Mouse (Mus musculus): ENCODE measurements around the gene D11Wsu47e. TPM values are rescaled to one million over a fixed set of nuclear protein-coding genes. Genes with fewer than 3 reads are reported as not detected.

Gene D11Wsu47e
- polyA plus RNA-seq, 2 experiments: 7.8 to 8.0 TPM

- Histone ChIP-seq H3K27me3 (ENCODE audit: control insufficient read depth, insufficient read depth, low read length) (no peaks in the 10 kb centered on the region), H3K4me1 (replicated peaks; ENCODE audit: control insufficient read depth in 2 of 2, insufficient read depth in 2 of 2, low read length in 1 of 2) (peaks cover 23 to 24% of the 10 kb centered on the region in 2 experiments), H3K27ac (no peak overlapping the region), H3K9me3 (ENCODE audit: control insufficient read depth, low read length) (no peaks in the 10 kb centered on the region), H3K4me3 (ENCODE audit: insufficient read depth in 1 of 2, low read depth in 2 of 2, low read length in 2 of 2) (no peak overlapping the region), H3K4me2 (ENCODE audit: low read depth) (no peak overlapping the region), H3K36me3 (replicated peaks; ENCODE audit: control insufficient read depth, insufficient read depth, low read depth) (peaks cover 90% of the 10 kb centered on the region), H3K9ac (replicated peaks) (no peak overlapping the region)
- ATAC-seq (ENCODE audit: insufficient read depth) (no peak), DNase-seq (ENCODE audit: low read depth in 3 of 3, low spot score in 3 of 3) (no peak)
- TF ChIP-seq EP300 (IDR thresholded peaks at IDR 0.05; ENCODE audit: low read depth): no peak
- 89% methylated on average over 2 of the region's 2 CpGs for WGBS (ENCODE audit: insufficient replicate concordance)
These were observed 19.9 kb upstream of the D11Wsu47e start for GRCm38 (mm10) chr11:113664279-113664678.

GRCm38 (mm10) chr11:113666205-113666604, 18.0 kb upstream of the D11Wsu47e start:
- peak overlapping the region; percentile 40 for H3K27ac ChIP-seq
- peak; percentile 67 for ATAC-seq (ENCODE audit: insufficient read depth)

DNA sequence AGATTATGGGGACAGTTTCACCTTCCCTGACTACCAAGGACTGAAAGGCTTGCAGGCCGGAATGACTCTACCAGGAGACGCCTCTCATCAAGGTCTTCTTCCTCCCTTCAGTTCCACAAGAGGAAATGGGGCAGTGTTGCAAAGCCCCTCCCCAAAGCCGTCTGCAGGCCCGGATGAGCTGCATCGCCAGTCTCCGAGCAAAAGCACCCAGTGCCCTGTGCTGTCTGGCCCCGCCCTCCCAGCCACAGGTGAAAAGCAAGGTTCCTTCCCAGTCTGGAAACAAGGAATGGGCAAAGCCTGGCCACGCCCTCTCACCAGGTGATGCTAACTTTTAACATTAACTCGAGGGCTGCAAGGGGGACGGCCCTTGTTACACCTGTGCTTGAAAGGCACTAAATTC, 17.6 kb upstream of the D11Wsu47e start:
- DNase-seq (ENCODE audit: low read depth in 3 of 3, low spot score in 3 of 3): no peak
- TF ChIP-seq CTCF (IDR thresholded peaks at IDR 0.05; ENCODE audit: low read depth): no peak
- TF ChIP-seq EP300 (IDR thresholded peaks at IDR 0.05; ENCODE audit: low read depth): no peak
- H3K36me3 ChIP-seq (replicated peaks; ENCODE audit: control insufficient read depth, insufficient read depth, low read depth): peaks cover 85% of the 10 kb centered on the region

More at GRCm38 (mm10) chr11:113666205-113666604, 18.0 kb upstream of the D11Wsu47e start:
- peak overlapping the region; percentile 7; the same call in 1 of the 2 replicates for H3K9ac ChIP-seq (replicated peaks)
- H3K4me2 ChIP-seq (ENCODE audit: low read depth): peak overlapping the region; percentile 48
- H3K36me3 ChIP-seq (replicated peaks; ENCODE audit: control insufficient read depth, insufficient read depth, low read depth): peaks cover 85% of the 10 kb centered on the region
- no peaks in the 10 kb centered on the region for H3K9me3 ChIP-seq (ENCODE audit: control insufficient read depth, low read length)
- peaks cover 26 to 33% of the 10 kb centered on the region in 2 experiments for H3K4me1 ChIP-seq (replicated peaks; ENCODE audit: control insufficient read depth in 2 of 2, insufficient read depth in 2 of 2, low read length in 1 of 2)
- no peaks in the 10 kb centered on the region for H3K27me3 ChIP-seq (ENCODE audit: control insufficient read depth, insufficient read depth, low read length)
- no peak for DNase-seq (ENCODE audit: low read depth in 3 of 3, low spot score in 3 of 3)
- no peak for TF ChIP-seq EP300 (IDR thresholded peaks at IDR 0.05; ENCODE audit: low read depth)
- TF ChIP-seq CTCF (IDR thresholded peaks at IDR 0.05; ENCODE audit: low read depth): no peak
- no peak overlapping the region for H3K4me3 ChIP-seq (ENCODE audit: insufficient read depth in 1 of 2, low read depth in 2 of 2, low read length in 2 of 2)
- 33% methylated on average over 6 of the region's 6 CpGs for WGBS (ENCODE audit: insufficient replicate concordance)

GRCm38 (mm10) chr11:113667122-113667521, 17.1 kb upstream of the D11Wsu47e start:
- Histone ChIP-seq H3K36me3 (replicated peaks; ENCODE audit: control insufficient read depth, insufficient read depth, low read depth) (peaks cover 84% of the 10 kb centered on the region), H3K9ac (replicated peaks) (no peak overlapping the region; the same call in 1 of the 2 replicates), H3K4me3 (ENCODE audit: insufficient read depth in 1 of 2, low read depth in 2 of 2, low read length in 2 of 2) (no peak overlapping the region)

More for the DNA sequence above, 17.6 kb upstream of the D11Wsu47e start:
- Histone ChIP-seq H3K27me3 (ENCODE audit: control insufficient read depth, insufficient read depth, low read length) (no peaks in the 10 kb centered on the region), H3K9me3 (ENCODE audit: control insufficient read depth, low read length) (no peaks in the 10 kb centered on the region), H3K9ac (replicated peaks) (peak overlapping the region; percentile 7), H3K4me1 (replicated peaks; ENCODE audit: control insufficient read depth in 2 of 2, insufficient read depth in 2 of 2, low read length in 1 of 2) (peaks cover 26 to 33% of the 10 kb centered on the region in 2 experiments), H3K4me3 (ENCODE audit: insufficient read depth in 1 of 2, low read depth in 2 of 2, low read length in 2 of 2) (peak overlapping the region in 1 of 2 experiments; percentile 20; a peak in 1 of 4 replicates), H3K4me2 (ENCODE audit: low read depth) (peak overlapping the region; percentile 48), H3K27ac (peak overlapping the region; percentile 40)
- 28% methylated on average over 10 of the region's 10 CpGs for WGBS (ENCODE audit: insufficient replicate concordance)
- peak; percentile 56; the same call in 1 of the 2 replicates for ATAC-seq (ENCODE audit: insufficient read depth)

GRCm38 (mm10) chr11:113667704-113668103, 16.5 kb upstream of the D11Wsu47e start:
- no peak for DNase-seq (ENCODE audit: low read depth in 3 of 3, low spot score in 3 of 3)
- Histone ChIP-seq H3K27me3 (ENCODE audit: control insufficient read depth, insufficient read depth, low read length) (no peaks in the 10 kb centered on the region), H3K4me1 (replicated peaks; ENCODE audit: control insufficient read depth in 2 of 2, insufficient read depth in 2 of 2, low read length in 1 of 2) (peaks cover 26 to 33% of the 10 kb centered on the region in 2 experiments), H3K4me2 (ENCODE audit: low read depth) (no peak overlapping the region), H3K9me3 (ENCODE audit: control insufficient read depth, low read length) (no peaks in the 10 kb centered on the region), H3K9ac (replicated peaks) (no peak overlapping the region), H3K27ac (peak overlapping the region; percentile 40), H3K36me3 (replicated peaks; ENCODE audit: control insufficient read depth, insufficient read depth, low read depth) (peaks cover 84% of the 10 kb centered on the region), H3K4me3 (ENCODE audit: insufficient read depth in 1 of 2, low read depth in 2 of 2, low read length in 2 of 2) (no peak overlapping the region)
- 59% methylated on average over 4 of the region's 4 CpGs for WGBS (ENCODE audit: insufficient replicate concordance)
- no peak for ATAC-seq (ENCODE audit: insufficient read depth)
- no peak for TF ChIP-seq CTCF (IDR thresholded peaks at IDR 0.05; ENCODE audit: low read depth)
- no peak for TF ChIP-seq EP300 (IDR thresholded peaks at IDR 0.05; ENCODE audit: low read depth)

More at GRCm38 (mm10) chr11:113667122-113667521, 17.1 kb upstream of the D11Wsu47e start:
- TF ChIP-seq CTCF (IDR thresholded peaks at IDR 0.05; ENCODE audit: low read depth) (no peak), EP300 (IDR thresholded peaks at IDR 0.05; ENCODE audit: low read depth) (no peak)
- Histone ChIP-seq H3K27ac (peak overlapping the region; percentile 40), H3K9me3 (ENCODE audit: control insufficient read depth, low read length) (no peaks in the 10 kb centered on the region), H3K4me2 (ENCODE audit: low read depth) (peak overlapping the region; percentile 48), H3K27me3 (ENCODE audit: control insufficient read depth, insufficient read depth, low read length) (no peaks in the 10 kb centered on the region), H3K4me1 (replicated peaks; ENCODE audit: control insufficient read depth in 2 of 2, insufficient read depth in 2 of 2, low read length in 1 of 2) (peaks cover 26 to 33% of the 10 kb centered on the region in 2 experiments)
- WGBS (ENCODE audit: insufficient replicate concordance): 71% methylated on average over 2 of the region's 2 CpGs
- 0 out of 2 replicates have a peak, but pooled peaks have one; percentile 11 for ATAC-seq (ENCODE audit: insufficient read depth)
- no peak for DNase-seq (ENCODE audit: low read depth in 3 of 3, low spot score in 3 of 3)

All from liver, embryonic 14.5 days (tissue).